Mouse (Mus musculus) CH12.LX (cell line): ENCODE measurements around the gene Gm21981.

Source experiments
- CTCF ChIP-seq, 2 experiments: IDR thresholded peaks in 1 of 2; conservative IDR thresholded peaks in 1 of 2; 2 replicates each; pipeline ENCODE4 v1.5.1; 2011 to 2012; ENCODE audit warnings: low read depth in 2 of 2, low read length in 2 of 2, improper control_type of control experiment in 1 of 2, inconsistent platforms in 1 of 2, mild to moderate bottlenecking in 1 of 2, moderate library complexity in 1 of 2
- E2F4 ChIP-seq: IDR thresholded peaks from 2 replicates; pipeline ENCODE4 v1.6.1; 2011; ENCODE audit warnings: low read depth, low read length, improper control_type of control experiment; ENCODE audit not compliant: insufficient replicate concordance

- no peak for TF ChIP-seq E2F4
- TF ChIP-seq CTCF (conservative IDR thresholded peaks at IDR 0.05 in 1 of 2, IDR thresholded peaks at IDR 0.05 in 1 of 2; ENCODE audit: low read depth in 2 of 2, low read length in 2 of 2) = no peak
Measured at GRCm38 (mm10) chr17:47648966-47649365, 45.3 kb downstream of the Gm21981 start.
